Mouse (Mus musculus) CH12.LX (cell line): ENCODE results near the gene Fam83c. TPM values are rescaled to one million over a fixed set of nuclear protein-coding genes. Genes with fewer than 3 reads are reported as not detected.

ENCODE experiments used
- DNase-seq: peaks from one replicate; pipeline ENCODE4 v3.0.0-alpha.2; 2013; ENCODE audit errors: extremely low read depth
- H3K27ac ChIP-seq: 2 replicates; pipeline ENCODE4 v1.5.1; 2012; ENCODE audit warnings: low read depth, mild to moderate bottlenecking, control low read depth, moderate library complexity; ENCODE audit not compliant: insufficient read depth
- H3K27me3 ChIP-seq: replicated peaks from 2 replicates; pipeline ENCODE3; 2012; ENCODE audit warnings: inconsistent platforms
- H3K36me3 ChIP-seq, 2 experiments: replicated peaks in 1 of 2; 2 replicates each; pipeline versions ENCODE3 to v1.6.1; 2012; ENCODE audit warnings: inconsistent platforms in 1 of 2, low read length in 1 of 2, mild to moderate bottlenecking in 1 of 2, mixed read lengths in 1 of 2, moderate library complexity in 1 of 2; ENCODE audit not compliant: control insufficient read depth in 1 of 2, insufficient read depth in 1 of 2
- H3K4me1 ChIP-seq, 2 experiments: 2 replicates each; pipeline ENCODE4 v1.6.1; 2012; ENCODE audit warnings: inconsistent platforms in 1 of 2, moderate library complexity in 1 of 2; ENCODE audit not compliant: insufficient read depth in 2 of 2, control insufficient read depth in 1 of 2
- H3K4me2 ChIP-seq: 2 replicates; pipeline ENCODE4 v1.6.1; 2012; ENCODE audit warnings: low read depth, mild to moderate bottlenecking, control low read depth; ENCODE audit not compliant: poor library complexity, insufficient read depth, severe bottlenecking
- H3K4me3 ChIP-seq, 3 experiments: fragments of 150-350 bp in 1 of 3; sonication (generic) in 1 of 3; replicated peaks in 1 of 3; 2 replicates each; pipeline versions ENCODE3 to v1.5.1; 2011 to 2012; ENCODE audit warnings: low read depth in 2 of 3, low read length in 2 of 3, mild to moderate bottlenecking in 2 of 3, moderate library complexity in 2 of 3, control low read depth in 1 of 3, improper control_type of control experiment in 1 of 3, inconsistent platforms in 1 of 3, mixed read lengths in 1 of 3; ENCODE audit not compliant: poor library complexity in 1 of 3
- H3K79me2 ChIP-seq: replicated peaks from 2 replicates; pipeline ENCODE4 v1.6.1; 2012; ENCODE audit warnings: mild to moderate bottlenecking, moderate library complexity; ENCODE audit not compliant: control insufficient read depth, poor library complexity, insufficient read depth, severe bottlenecking; ENCODE audit errors: extremely low read depth
- H3K9ac ChIP-seq: 2 replicates; pipeline ENCODE4 v1.6.1; 2012; ENCODE audit warnings: low read depth, mild to moderate bottlenecking, control low read depth, moderate library complexity; ENCODE audit not compliant: insufficient read depth
- H3K9me3 ChIP-seq: replicated peaks from 2 replicates; pipeline ENCODE3; 2012; ENCODE audit warnings: low read length, inconsistent platforms, mixed read lengths
- CHD1 ChIP-seq: IDR thresholded peaks from 2 replicates; pipeline ENCODE4 v1.6.1; 2012; ENCODE audit warnings: low read depth, low read length, improper control_type of control experiment, inconsistent platforms
- CHD2 ChIP-seq: IDR thresholded peaks from 2 replicates; pipeline ENCODE4 v1.6.1; 2011; ENCODE audit warnings: low read length, improper control_type of control experiment
- CTCF ChIP-seq, 2 experiments: IDR thresholded peaks in 1 of 2; conservative IDR thresholded peaks in 1 of 2; 2 replicates each; pipeline ENCODE4 v1.5.1; 2011 to 2012; ENCODE audit warnings: low read depth in 2 of 2, low read length in 2 of 2, improper control_type of control experiment in 1 of 2, inconsistent platforms in 1 of 2, mild to moderate bottlenecking in 1 of 2, moderate library complexity in 1 of 2
- ELF1 ChIP-seq: IDR thresholded peaks from 2 replicates; pipeline ENCODE4 v1.6.1; 2014; ENCODE audit warnings: low read depth, mild to moderate bottlenecking, inconsistent platforms, low read length, improper control_type of control experiment
- ETS1 ChIP-seq: conservative IDR thresholded peaks from 2 replicates; pipeline ENCODE4 v1.6.1; 2012; ENCODE audit warnings: low read depth, mild to moderate bottlenecking, inconsistent platforms, low read length, improper control_type of control experiment, moderate library complexity
- HCFC1 ChIP-seq: IDR thresholded peaks from 2 replicates; pipeline ENCODE4 v1.6.1; 2012; ENCODE audit warnings: low read depth, mild to moderate bottlenecking, inconsistent platforms, low read length, improper control_type of control experiment
- IRF4 ChIP-seq: IDR thresholded peaks from 2 replicates; pipeline ENCODE4 v1.6.1; 2014; ENCODE audit warnings: low read depth, mild to moderate bottlenecking, inconsistent platforms, low read length, improper control_type of control experiment
- JUND ChIP-seq: conservative IDR thresholded peaks from 2 replicates; pipeline ENCODE4 v1.6.1; 2011; ENCODE audit warnings: low read depth, low read length, improper control_type of control experiment
- KAT2A ChIP-seq: IDR thresholded peaks from 2 replicates; pipeline ENCODE4 v1.6.1; 2012; ENCODE audit warnings: low read length, improper control_type of control experiment, inconsistent platforms; ENCODE audit not compliant: insufficient replicate concordance
- MAFK ChIP-seq: IDR thresholded peaks from 2 replicates; pipeline ENCODE4 v1.6.1; 2011; ENCODE audit warnings: low read length, improper control_type of control experiment; ENCODE audit not compliant: insufficient replicate concordance
- MAX ChIP-seq: IDR thresholded peaks from 2 replicates; pipeline ENCODE4 v1.6.1; 2011; ENCODE audit warnings: low read length, improper control_type of control experiment
- NRF1 ChIP-seq: IDR thresholded peaks from 2 replicates; pipeline ENCODE4 v1.6.1; 2014; ENCODE audit warnings: low read depth, mild to moderate bottlenecking, inconsistent platforms, low read length, improper control_type of control experiment, moderate library complexity
- POLR2A ChIP-seq: IDR thresholded peaks from 2 replicates; pipeline ENCODE4 v1.6.1; 2011; ENCODE audit warnings: low read depth, mild to moderate bottlenecking, improper control_type of control experiment, low read length
- SIN3A ChIP-seq: IDR thresholded peaks from 2 replicates; pipeline ENCODE4 v1.6.1; 2012; ENCODE audit warnings: low read length, improper control_type of control experiment, inconsistent platforms
- SMC3 ChIP-seq: IDR thresholded peaks from 2 replicates; pipeline ENCODE4 v1.6.1; 2011; ENCODE audit warnings: low read depth, low read length, improper control_type of control experiment
- USF1 ChIP-seq: IDR thresholded peaks from 2 replicates; pipeline ENCODE4 v1.6.1; 2014; ENCODE audit warnings: low read depth, mild to moderate bottlenecking, inconsistent platforms, low read length, improper control_type of control experiment
- ZNF384 ChIP-seq: IDR thresholded peaks from 2 replicates; pipeline ENCODE4 v1.6.1; 2012; ENCODE audit warnings: low read depth, low read length, improper control_type of control experiment, inconsistent platforms
- dilution Hi-C: fragments of 300-500 bp; cut with MboI; formaldehyde crosslinking; loops from 2 replicates; pipeline ENCODE4 v1.14.3; 2020; ENCODE audit warnings: low sequenced_read_pairs; ENCODE audit not compliant: extremely low pct_unique_long_range_greater_than_20kb, extremely low pct_ligation_motif_present
- in situ Hi-C: fragments of 300-500 bp; cut with MboI; formaldehyde crosslinking; loops from 3 replicates; pipeline ENCODE4 v1.14.3; 2019; ENCODE audit warnings: low sequenced_read_pairs, low pct_ligation_motif_present, low pct_unique_long_range_greater_than_20kb, mixed read lengths
- polyA plus RNA-seq: library from polyadenylated mRNA; unstranded; fragments of >175 nt; gene quantifications from 2 replicates; pipeline ENCODE4 v1.2.1, GENCODE M21; 2012; ENCODE audit warnings: low read depth; ENCODE audit not compliant: insufficient read length
- total RNA-seq, 2 experiments: library from RNA; depleted of rRNA; stranded (reverse); fragments of 300-350 nt in 1 of 2; fragments of >200 nt in 1 of 2; gene quantifications; 2 replicates each; pipeline ENCODE4 v1.2.3; 2012 to 2014

Gene Fam83c
- total and polyA plus RNA-seq, 3 experiments = 0.04 to 0.09 TPM; not detected in 1

GRCm38 (mm10) chr2:155786905-155787304 lies 47.7 kb downstream of the Fam83c start:
- Histone ChIP-seq H3K9me3 (no peaks in the 10 kb centered on the region), H3K27ac (no peak overlapping the region), H3K4me3 (no peak overlapping the region), H3K9ac (no peak overlapping the region), H3K27me3 (peaks cover 67% of the 10 kb centered on the region), H3K79me2 (no peaks in the 10 kb centered on the region), H3K36me3 (no peaks in the 10 kb centered on the region), H3K4me2 (no peak overlapping the region), H3K4me1 (peaks cover 0 to 2% of the 10 kb centered on the region in 2 experiments; a peak in 1 of 4 replicates)
- in situ Hi-C loops (no loop called here), dilution Hi-C loops (no loop called here)
- no peak for DNase-seq
- no peak for TF ChIP-seq SIN3A
- no peak for TF ChIP-seq IRF4
- no peak for TF ChIP-seq CHD1
- TF ChIP-seq CHD2 = no peak
- TF ChIP-seq HCFC1 = no peak
- no peak for TF ChIP-seq NRF1
- TF ChIP-seq USF1 = no peak
- no peak for TF ChIP-seq MAFK
- TF ChIP-seq MAX = no peak
- no peak for TF ChIP-seq ELF1
- no peak for TF ChIP-seq CTCF (conservative IDR thresholded peaks at IDR 0.05 in 1 of 2, IDR thresholded peaks at IDR 0.05 in 1 of 2; ENCODE audit: low read depth in 2 of 2, low read length in 2 of 2)
- TF ChIP-seq SMC3 = no peak
- TF ChIP-seq ZNF384 = no peak
- TF ChIP-seq, all 38 proteins: peak for 0

GRCm38 (mm10) chr2:155784534-155784933 lies 50.1 kb downstream of the Fam83c start:
- Histone ChIP-seq H3K79me2 (no peaks in the 10 kb centered on the region), H3K4me1 (no peaks in the 10 kb centered on the region; a peak in 1 of 4 replicates), H3K4me3 (no peak overlapping the region), H3K9ac (no peak overlapping the region), H3K27me3 (peaks cover 59% of the 10 kb centered on the region), H3K9me3 (no peaks in the 10 kb centered on the region), H3K4me2 (no peak overlapping the region)
- in situ Hi-C loops (no loop called here), dilution Hi-C loops (no loop called here)
- no peak for DNase-seq
- no peak for TF ChIP-seq CTCF (conservative IDR thresholded peaks at IDR 0.05 in 1 of 2, IDR thresholded peaks at IDR 0.05 in 1 of 2; ENCODE audit: low read depth in 2 of 2, low read length in 2 of 2)
- no peak for TF ChIP-seq CHD2
- TF ChIP-seq POLR2A = no peak
- TF ChIP-seq KAT2A = no peak
- no peak for TF ChIP-seq ETS1
- TF ChIP-seq ELF1 = no peak
- no peak for TF ChIP-seq ZNF384
- no peak for TF ChIP-seq JUND
- TF ChIP-seq, all 38 proteins: peak for 0
- Histone ChIP-seq H3K27ac (no peak overlapping the region), H3K36me3 (no peaks in the 10 kb centered on the region)
